Mouse (Mus musculus) frontal cortex, postnatal 10 days (tissue): ENCODE results near the gene Gm20388.
A peak's percentile ranks its signal among the peaks of the same experiment; 100 is the strongest.

Experiments
- DNase-seq, 2 experiments: peaks; one replicate each; pipeline ENCODE4 v3.0.0; 2022; ENCODE audit warnings: low spot score in 2 of 2, mixed read lengths in 1 of 2

Gm20388 gene

DNA sequence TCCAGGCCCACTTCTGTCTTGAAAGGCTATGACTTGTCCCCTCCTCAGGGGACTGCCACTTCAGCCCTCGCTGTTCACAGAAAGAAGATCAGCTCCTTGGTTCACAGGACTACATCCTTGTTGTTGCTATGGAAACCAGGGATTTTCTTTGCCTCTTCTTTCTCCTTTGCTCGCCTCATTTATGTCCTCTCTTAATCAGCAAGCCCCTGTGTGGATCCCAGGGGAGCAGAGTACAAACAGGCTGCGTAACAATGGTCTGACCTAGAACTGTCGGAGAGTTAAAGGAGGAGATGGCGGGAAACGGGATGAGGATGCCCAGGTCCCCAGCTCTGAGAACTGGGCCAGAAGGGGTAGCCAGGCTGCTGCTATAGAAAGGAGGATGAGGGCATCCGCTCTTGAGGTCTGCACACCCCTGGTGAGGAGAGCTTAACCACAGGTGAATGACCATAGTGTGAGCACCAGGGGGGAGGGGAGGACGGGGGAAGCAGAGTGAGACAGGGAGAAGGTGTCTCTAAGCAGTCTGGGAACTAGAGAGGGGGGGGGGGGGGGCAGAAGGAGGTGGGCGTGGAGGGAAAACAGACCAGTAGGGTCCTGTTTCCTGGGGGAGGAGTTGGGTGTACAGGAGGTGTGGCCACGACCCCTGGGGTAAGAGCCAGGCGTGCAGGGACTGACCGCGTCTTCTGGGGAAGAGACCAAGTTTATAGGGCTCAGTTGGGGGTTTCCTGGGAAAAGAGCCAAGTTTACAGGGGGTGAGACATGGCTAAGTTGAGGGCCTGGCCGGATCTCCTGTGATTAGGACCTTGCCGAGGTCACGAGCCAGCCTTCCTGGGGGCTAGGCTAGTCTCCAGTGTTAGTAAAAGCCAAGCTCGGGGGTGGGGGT lies 1787.3 kb downstream of the Gm20388 start:
- no peak for DNase-seq

DNA sequence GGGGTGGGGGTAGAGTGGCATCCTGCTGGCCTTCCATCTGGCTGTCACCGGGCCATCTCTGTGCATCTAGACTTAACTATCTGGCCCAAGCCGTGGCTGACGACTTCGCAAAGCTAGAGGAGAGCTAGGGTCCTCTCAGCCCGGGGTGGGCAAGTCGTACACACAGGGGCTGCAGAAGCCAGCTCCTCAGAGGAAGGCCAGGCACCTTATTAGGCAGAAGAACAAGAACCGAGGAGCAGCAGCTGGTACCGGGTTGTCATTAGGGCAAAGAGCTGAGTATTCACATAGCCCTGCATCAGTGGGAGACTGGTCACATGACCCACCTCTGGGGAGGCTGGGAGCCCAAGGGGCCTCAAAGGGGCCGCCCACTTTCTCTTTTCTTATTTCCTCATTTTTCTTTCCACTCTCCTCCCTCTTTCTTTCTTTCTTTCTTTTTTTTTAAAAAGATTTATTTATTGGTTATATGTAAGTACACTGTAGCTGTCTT lies 1788.0 kb downstream of the Gm20388 start:
- no peak for DNase-seq

GRCm38 (mm10) chr8:121699936-121700335 lies 1789.3 kb downstream of the Gm20388 start:
- no peak for DNase-seq

- DNase-seq, result no peak
These were observed 1794.5 kb downstream of the Gm20388 start for GRCm38 (mm10) chr8:121705174-121705573.

- DNase-seq, result no peak
These were observed 1796.3 kb downstream of the Gm20388 start for GRCm38 (mm10) chr8:121706956-121707355.

GRCm38 (mm10) chr8:121708406-121708805 lies 1797.8 kb downstream of the Gm20388 start:
- no peak for DNase-seq

DNA sequence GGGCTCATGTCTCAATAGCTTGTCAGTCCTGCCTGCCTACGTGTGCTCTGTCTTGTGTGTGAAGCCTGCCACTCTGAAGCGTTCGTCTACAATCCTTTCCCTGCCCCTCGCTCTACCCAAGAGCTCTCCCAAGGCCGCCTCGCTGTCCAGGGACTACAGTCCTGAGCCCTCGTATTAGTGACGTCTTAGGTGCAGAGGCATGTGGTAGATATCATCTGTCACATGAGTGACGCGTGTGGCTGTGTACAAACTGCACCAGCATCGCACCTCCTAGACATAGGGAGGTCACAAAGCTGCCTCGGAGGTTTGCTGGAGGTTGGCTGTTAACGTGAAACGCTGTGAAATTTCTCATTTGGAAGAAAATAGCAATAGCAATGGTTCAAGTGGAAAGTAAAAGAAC lies 1806.9 kb downstream of the Gm20388 start:
- no peak for DNase-seq

GRCm38 (mm10) chr8:121717982-121718425 lies 1807.4 kb downstream of the Gm20388 start:
- peak; percentile 87 to 90 for DNase-seq

DNA sequence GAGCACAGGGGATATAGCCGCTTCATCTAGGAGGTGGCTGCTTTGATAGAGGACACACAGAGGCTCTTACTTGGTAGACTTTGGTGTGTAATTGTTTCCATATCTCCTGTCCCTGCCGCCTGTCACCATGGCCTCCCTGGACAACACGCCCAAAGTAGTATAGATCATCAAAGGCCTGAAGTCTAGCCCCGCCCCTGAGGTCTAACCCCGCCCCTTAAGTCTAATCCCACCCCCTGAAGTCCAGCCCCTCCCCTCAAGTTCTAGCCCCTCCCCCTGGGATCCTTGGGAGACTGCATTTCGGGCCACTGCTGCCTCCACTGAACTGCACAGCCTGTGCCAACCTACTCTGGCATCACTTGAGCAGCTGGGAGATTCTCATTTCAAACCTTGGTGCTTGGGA lies 1808.3 kb downstream of the Gm20388 start:
- DNase-seq, result no peak

- DNase-seq, result no peak
These were observed 1810.4 kb downstream of the Gm20388 start for GRCm38 (mm10) chr8:121721072-121721471.

DNA sequence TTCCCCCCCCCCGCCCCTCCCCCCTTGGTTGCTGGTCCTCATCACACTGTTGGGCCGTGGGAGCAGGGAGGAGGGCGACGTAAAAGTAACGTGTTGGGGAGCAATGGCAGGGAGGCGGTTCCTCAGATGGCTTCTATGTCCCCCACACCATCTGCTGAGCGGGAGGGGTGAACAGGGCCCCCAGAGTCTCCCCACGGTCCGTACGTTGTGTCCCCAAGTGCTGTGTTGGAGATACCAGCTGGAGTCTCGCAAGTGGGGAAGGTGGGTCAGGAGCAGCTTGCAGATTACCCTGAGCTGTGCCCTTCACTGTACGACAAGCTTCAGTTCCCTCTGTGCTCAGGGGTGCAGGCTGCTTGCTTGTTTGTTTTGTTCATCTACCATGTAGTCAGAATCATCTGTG lies 1813.2 kb downstream of the Gm20388 start:
- no peak for DNase-seq

DNA sequence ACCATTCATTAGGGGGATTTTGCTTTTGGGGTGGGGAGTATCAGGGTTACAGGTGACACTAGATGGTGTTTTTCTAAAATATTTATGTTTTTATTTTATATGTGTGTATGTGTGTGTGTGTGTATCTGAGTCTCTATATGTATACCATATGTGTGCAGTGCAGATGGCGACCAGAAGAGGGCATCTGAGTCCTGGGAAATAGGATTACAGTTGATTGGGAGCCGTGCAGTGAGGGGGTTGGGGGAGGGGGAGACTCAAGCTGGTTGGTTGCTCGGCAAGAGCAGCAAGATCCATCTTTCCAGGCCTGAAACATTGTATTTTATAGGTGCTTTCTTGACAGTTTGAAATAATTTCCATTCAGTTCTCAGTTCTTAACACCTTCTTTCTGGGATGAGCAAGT lies 1816.5 kb downstream of the Gm20388 start:
- no peak for DNase-seq

DNA sequence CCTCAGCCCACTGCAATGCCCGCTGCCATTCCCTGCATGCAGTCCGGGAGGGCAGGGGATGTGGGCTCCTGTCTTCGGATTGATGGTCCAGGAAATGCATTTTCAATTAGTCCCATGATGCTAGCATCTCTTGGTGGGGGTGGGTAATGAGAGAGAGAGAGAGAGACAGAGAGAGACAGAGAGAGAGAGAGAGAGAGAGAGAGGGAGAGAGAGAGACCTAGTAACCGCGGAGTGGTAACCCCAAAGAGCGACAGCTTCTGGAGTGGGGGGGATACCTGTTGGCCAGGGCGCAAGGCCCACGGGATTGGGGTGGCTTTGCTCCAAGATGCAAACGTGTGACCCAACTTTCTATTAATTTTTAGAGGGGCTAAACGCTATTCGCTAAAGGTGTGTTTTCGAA lies 1818.7 kb downstream of the Gm20388 start, which contains the start of gene Jph3:
TSS of gene Jph3 (plus strand) at position 301 of the 400 bp plus-strand sequence.
- DNase-seq, result no peak

GRCm38 (mm10) chr8:121729754-121730153 lies 1819.1 kb downstream of the Gm20388 start:
- no peak for DNase-seq

GRCm38 (mm10) chr8:121730170-121730569 lies 1819.5 kb downstream of the Gm20388 start:
- DNase-seq, result no peak

DNA sequence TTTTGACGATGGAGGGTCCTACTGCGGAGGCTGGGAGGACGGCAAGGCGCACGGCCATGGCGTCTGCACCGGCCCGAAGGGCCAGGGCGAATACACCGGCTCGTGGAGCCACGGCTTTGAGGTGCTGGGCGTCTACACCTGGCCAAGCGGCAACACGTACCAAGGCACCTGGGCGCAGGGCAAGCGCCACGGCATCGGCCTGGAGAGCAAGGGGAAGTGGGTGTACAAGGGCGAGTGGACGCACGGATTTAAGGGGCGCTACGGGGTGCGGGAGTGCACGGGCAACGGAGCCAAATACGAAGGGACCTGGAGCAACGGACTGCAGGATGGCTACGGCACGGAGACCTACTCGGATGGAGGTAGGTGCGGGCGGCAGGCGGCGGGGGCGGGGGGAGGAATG lies 1820.0 kb downstream of the Gm20388 start:
- DNase-seq, result peak in 1 of 2 experiments; percentile 35

DNA sequence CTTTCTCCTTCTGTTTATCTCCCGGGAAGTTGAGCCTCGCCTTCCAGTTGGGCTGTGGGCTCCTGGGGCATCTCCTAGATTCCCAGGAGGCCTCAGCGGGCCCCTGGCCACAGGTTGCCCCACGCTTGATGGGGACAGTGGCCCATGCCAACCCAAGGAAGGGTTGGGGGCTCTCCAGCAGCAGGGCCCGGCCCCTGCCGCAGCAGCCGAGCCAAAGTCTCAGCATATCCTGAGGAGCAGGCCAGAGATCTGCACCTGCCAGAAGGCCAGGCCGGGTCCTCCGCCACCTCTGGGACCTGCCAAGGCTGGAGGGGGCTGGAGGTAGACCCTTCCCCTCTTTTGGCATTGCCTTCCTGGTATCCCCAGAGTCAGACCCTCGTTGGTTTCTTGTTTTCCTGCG lies 1820.4 kb downstream of the Gm20388 start:
- no peak for DNase-seq

DNA sequence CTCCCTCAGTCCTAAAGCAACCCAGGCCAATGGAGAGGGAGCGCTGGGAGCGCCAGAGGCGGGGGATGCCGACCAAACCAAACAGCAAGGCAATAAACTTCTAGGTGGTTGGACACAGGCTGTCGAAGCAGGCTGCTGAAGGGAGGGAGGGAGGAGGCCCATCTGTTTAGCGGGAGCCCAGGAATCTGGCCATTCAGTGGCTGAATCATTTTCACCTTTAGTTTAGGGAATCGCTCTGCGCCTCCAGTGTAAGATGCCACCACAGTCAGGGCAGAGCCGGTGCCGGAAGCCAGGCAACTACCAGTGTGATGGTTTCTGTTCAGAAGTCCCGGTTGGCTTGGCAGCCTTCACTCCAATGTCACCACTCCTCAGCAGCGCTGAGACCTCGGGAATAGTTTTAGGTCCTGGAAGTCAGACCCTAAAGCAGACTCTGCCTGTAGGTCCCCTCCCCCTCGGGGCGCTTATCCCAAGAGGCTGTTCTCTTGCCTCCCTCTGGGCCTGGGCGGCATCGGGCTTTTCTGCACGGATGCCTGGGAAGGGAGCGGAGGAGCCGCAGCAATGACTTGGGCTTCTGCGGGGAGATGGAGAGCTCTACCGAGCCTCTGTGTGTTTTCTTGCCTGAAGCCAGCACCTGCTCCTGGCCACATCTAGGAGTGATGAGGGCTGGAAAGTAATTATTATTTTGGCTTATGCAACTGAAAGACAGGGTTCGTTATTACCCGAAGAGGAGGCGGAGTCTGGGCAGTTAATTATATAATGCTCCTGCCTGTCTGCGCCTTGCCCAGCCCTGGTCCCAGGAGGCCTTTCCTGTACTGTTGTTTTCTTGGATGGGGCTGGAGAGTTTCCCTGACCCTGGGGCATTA lies 1821.1 kb downstream of the Gm20388 start:
- peak; percentile 47 to 61 for DNase-seq

GRCm38 (mm10) chr8:121732334-121732665 lies 1821.7 kb downstream of the Gm20388 start:
- no peak for DNase-seq

- DNase-seq, result peak in 1 of 2 experiments; percentile 41
These were observed 1823.6 kb downstream of the Gm20388 start for GRCm38 (mm10) chr8:121734262-121734661.

GRCm38 (mm10) chr8:121736236-121736635 lies 1825.6 kb downstream of the Gm20388 start:
- no peak for DNase-seq

GRCm38 (mm10) chr8:121740721-121741120 lies 1830.1 kb downstream of the Gm20388 start:
- DNase-seq, result no peak
